Mouse (Mus musculus) G1E (cell line): ENCODE results near the gene Tmeff2.

ENCODE experiments used
- CTCF ChIP-seq: IDR thresholded peaks from 2 replicates; pipeline ENCODE4 v1.5.1; 2012; ENCODE audit warnings: low read depth, low read length, inconsistent platforms, mixed read lengths
- GATA1 ChIP-seq: IDR thresholded peaks from 2 replicates; pipeline ENCODE4 v1.6.1; 2012; ENCODE audit warnings: borderline replicate concordance, low read length, inconsistent platforms, mixed read lengths
- POLR2AphosphoS5 ChIP-seq: IDR thresholded peaks from 2 replicates; pipeline ENCODE4 v1.6.1; 2012; ENCODE audit warnings: low read depth, low read length, inconsistent platforms; ENCODE audit not compliant: insufficient replicate concordance

DNA sequence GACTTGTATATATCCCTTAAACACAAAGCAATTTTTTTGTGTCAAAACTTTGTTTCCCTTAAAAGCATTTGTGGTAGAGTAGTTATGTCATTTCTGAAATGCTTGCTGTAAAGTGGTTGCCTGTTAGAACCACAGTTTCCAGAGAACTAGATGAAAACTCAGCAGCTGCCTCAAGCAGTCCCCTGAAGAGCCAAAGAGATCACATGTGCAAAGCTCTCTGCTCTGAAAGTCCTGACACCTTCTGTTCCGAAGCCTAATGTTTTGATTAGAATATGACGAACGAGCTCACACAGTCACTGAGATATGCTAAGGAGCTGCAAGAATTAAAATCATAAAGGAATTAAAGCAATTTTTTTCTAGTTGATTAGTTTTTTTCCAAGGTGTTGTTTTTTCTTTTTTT lies 107.9 kb downstream of the Tmeff2 start:
- TF ChIP-seq CTCF (no peak), GATA1 (no peak), POLR2AphosphoS5 (no peak)
